Mouse (Mus musculus) adrenal gland, postnatal 36 days (tissue): ENCODE data around the gene Glce. TPM values are rescaled to one million over a fixed set of nuclear protein-coding genes. Genes with fewer than 3 reads are reported as not detected.

ENCODE experiments used
- DNase-seq, 2 experiments: peaks; one replicate each; pipeline ENCODE4 v3.0.0; 2021; ENCODE audit warnings: mixed read lengths in 1 of 2
- long read RNA-seq, 2 experiments: library from polyadenylated mRNA; stranded (forward); transcript quantifications; one replicate each; pipeline ENCODE4 v2.0.0; 2021; ENCODE audit warnings: borderline sequencing depth in 2 of 2
- total RNA-seq, 2 experiments: library from RNA; stranded (reverse); gene quantifications; 2 replicates each; pipeline ENCODE4 v1.2.3; 2021

Glce gene
- 10 to 100 TPM; 38.5 to 41.8 TPM for total RNA-seq
- long read RNA-seq, experiment 1, full-length matches to known transcripts: 11 of 17 reads
- long read RNA-seq, experiment 1, partial matches to known transcripts: 1 of 17 reads
- long read RNA-seq, experiment 1, other reads (novel, unspliced or antisense): 5 of 17 reads
- long read RNA-seq, experiment 2, full-length matches to known transcripts: 2 of 2 reads
- long read RNA-seq, experiment 2, partial matches to known transcripts: 0 of 2 reads
- long read RNA-seq, experiment 2, other reads (novel, unspliced or antisense): 0 of 2 reads

- peak; percentile 96 for DNase-seq
These were observed at the start of gene Glce for GRCm38 (mm10) chr9:62122508-62123215. TSS of gene Glce (minus strand) at chr9:62122655.

GRCm38 (mm10) chr9:62172239-62172638, 49.8 kb upstream of the Glce start:
- DNase-seq: no peak

- DNase-seq: no peak
These were observed 48.5 kb upstream of the Glce start for GRCm38 (mm10) chr9:62170921-62171320.

GRCm38 (mm10) chr9:62166621-62167020, 44.2 kb upstream of the Glce start:
- no peak for DNase-seq

GRCm38 (mm10) chr9:62166186-62166585, 43.7 kb upstream of the Glce start:
- no peak for DNase-seq

- DNase-seq: no peak
These were observed 40.4 kb upstream of the Glce start for GRCm38 (mm10) chr9:62162889-62163291.

GRCm38 (mm10) chr9:62160788-62161187, 38.3 kb upstream of the Glce start:
- DNase-seq: no peak

GRCm38 (mm10) chr9:62158746-62159145, 36.3 kb upstream of the Glce start:
- DNase-seq: no peak

GRCm38 (mm10) chr9:62155821-62156220, 33.4 kb upstream of the Glce start:
- no peak for DNase-seq

- DNase-seq: no peak
These were observed 32.9 kb upstream of the Glce start for GRCm38 (mm10) chr9:62155400-62155799.

- no peak for DNase-seq
These were observed 32.5 kb upstream of the Glce start for GRCm38 (mm10) chr9:62154956-62155355.

GRCm38 (mm10) chr9:62154551-62154950, 32.1 kb upstream of the Glce start:
- no peak for DNase-seq

- DNase-seq: peak; percentile 21 to 48
These were observed 30.8 kb upstream of the Glce start for GRCm38 (mm10) chr9:62153263-62153662.

- DNase-seq: no peak
These were observed 30.1 kb upstream of the Glce start for GRCm38 (mm10) chr9:62152506-62152905.

- no peak for DNase-seq
These were observed 22.7 kb upstream of the Glce start for GRCm38 (mm10) chr9:62145198-62145597.

- no peak for DNase-seq
These were observed 21.0 kb upstream of the Glce start for GRCm38 (mm10) chr9:62143428-62143827.

GRCm38 (mm10) chr9:62139027-62139426, 16.6 kb upstream of the Glce start:
- no peak for DNase-seq

GRCm38 (mm10) chr9:62137259-62137658, 14.8 kb upstream of the Glce start:
- peak; percentile 61 to 62 for DNase-seq

GRCm38 (mm10) chr9:62132005-62132782, 9.7 kb upstream of the Glce start:
- no peak for DNase-seq

- peak; percentile 71 to 79 for DNase-seq
These were observed 8.3 kb upstream of the Glce start for GRCm38 (mm10) chr9:62130746-62131145.

- DNase-seq: no peak
These were observed 5.6 kb upstream of the Glce start for GRCm38 (mm10) chr9:62128056-62128455.

GRCm38 (mm10) chr9:62125986-62126575, 3.6 kb upstream of the Glce start:
- no peak for DNase-seq

GRCm38 (mm10) chr9:62124266-62124665, 1.8 kb upstream of the Glce start:
- DNase-seq: no peak
